Mouse (Mus musculus) ovary, adult 18-20 months (tissue): ENCODE results near the gene Otp.

Experiments used
- DNase-seq: peaks from one replicate; pipeline ENCODE4 v3.0.0; 2022; ENCODE audit warnings: low spot score, mixed read lengths

Gene Otp

GRCm38 (mm10) chr13:94873111-94874038 is 2.0 kb upstream of the Otp start:
- DNase-seq, result no peak

- DNase-seq, result no peak
These were observed 1.4 kb upstream of the Otp start for GRCm38 (mm10) chr13:94874039-94874425.

GRCm38 (mm10) chr13:94874656-94875395 is 576 bp upstream of the Otp start:
- DNase-seq, result no peak

- DNase-seq, result no peak
These were observed 1.1 kb downstream of the Otp start for GRCm38 (mm10) chr13:94876286-94877210.

DNA sequence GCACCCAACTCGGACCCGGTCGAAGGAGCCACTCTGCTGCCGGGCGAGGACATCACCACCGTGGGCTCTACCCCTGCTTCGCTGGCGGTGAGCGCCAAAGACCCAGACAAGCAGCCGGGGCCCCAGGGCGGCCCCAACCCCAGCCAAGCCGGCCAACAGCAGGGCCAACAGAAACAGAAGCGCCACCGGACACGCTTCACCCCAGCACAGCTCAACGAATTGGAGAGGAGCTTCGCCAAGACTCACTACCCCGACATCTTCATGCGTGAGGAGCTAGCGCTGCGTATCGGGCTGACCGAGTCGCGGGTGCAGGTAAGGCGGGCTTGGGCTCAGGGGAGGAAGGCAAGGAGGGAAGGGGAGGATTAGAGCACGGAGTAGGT is 1.8 kb downstream of the Otp start:
- no peak for DNase-seq

DNA sequence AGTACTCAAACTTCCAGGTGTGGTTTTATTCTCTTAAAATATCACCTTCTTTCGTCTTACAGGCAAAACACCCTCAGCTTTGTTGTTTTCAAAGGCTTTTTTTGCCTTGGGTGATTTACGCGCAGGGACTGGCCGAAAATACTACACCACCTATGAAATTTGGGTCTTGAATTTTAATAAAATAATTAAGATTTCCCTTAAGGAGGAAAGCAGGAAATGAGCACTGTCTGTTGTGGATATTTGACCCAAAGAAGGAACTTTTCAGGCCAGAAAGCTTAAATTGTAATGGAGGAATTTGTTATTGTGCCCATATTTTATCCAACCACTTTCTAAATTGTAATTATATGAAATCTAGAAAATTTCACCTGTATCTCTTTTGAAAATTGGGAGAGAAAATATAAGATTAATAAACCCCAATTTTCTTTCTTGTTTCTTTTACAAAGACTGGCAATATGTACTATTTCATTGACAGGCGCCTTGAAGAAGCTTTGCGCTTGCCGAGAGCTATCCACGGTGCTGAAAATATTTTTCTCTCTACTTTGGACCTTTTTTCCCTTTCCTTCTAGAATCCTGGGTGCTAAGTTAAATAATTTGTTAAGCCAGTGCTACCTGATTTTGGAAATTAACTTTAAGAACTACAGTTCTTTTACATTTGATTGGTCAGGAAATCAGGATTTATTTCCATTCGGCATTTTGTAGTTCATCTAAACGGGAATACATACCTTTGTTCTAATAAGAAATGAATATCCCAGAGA is 2.8 kb downstream of the Otp start:
- no peak for DNase-seq

GRCm38 (mm10) chr13:94881201-94881600 is 5.8 kb downstream of the Otp start:
- DNase-seq, result no peak

- no peak for DNase-seq
These were observed 6.8 kb downstream of the Otp start for GRCm38 (mm10) chr13:94882221-94882620.

DNA sequence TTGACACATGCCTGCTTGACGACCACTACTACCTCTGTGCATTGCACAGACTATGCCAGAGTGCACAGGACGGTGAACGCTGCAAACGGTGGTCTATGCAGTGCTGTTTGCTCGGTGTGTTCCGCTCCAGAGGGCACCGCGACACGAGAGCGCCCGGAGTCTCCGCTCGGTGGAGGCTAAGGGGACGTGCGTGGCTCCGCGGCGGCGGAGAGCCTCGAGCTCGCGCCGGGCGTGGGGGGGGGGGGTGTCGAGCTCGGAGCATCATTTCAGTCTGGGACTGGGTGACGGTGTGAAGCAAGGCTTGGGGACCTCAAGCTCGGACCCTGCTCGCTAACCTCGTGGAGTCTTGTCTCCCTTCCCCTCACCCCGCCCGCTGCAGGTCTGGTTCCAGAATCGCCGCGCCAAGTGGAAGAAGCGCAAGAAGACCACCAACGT is 7.3 kb downstream of the Otp start:
- DNase-seq, result no peak

DNA sequence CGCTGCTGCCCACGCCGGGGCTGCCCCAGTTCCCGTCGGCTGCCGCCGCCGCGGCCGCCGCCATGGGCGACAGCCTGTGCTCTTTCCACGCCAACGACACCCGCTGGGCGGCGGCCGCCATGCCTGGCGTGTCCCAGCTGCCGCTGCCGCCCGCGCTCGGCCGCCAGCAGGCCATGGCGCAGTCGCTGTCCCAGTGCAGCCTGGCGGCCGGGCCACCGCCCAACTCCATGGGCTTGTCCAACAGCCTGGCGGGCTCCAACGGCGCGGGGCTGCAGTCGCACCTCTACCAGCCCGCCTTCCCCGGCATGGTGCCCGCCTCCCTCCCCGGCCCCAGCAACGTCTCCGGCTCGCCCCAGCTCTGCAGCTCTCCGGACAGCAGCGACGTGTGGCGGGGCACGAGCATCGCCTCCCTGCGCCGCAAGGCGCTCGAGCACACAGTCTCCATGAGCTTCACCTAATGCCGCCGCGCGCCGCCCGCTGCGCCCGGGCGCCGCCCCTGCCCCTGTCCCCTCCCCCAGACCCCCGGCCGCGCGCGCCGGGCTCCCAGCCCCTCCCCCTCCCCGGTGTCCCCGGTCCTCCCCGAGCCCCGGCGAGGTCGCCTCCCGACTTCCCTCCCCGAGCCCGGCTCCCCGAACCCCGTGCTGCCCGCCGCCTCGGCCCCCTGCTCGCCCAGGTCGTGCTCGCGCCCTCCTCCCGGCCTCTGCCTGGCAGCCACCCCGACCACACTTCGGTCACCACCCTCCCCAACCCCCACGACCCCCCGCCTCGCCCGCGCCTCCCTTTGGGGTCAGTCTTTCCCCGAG is 8.0 kb downstream of the Otp start:
- no peak for DNase-seq

- no peak for DNase-seq
These were observed 8.9 kb downstream of the Otp start for GRCm38 (mm10) chr13:94883966-94884960.

GRCm38 (mm10) chr13:94885291-94886235 is 10.2 kb downstream of the Otp start:
- DNase-seq, result no peak

GRCm38 (mm10) chr13:94907841-94908240 is 32.4 kb downstream of the Otp start:
- no peak for DNase-seq

DNA sequence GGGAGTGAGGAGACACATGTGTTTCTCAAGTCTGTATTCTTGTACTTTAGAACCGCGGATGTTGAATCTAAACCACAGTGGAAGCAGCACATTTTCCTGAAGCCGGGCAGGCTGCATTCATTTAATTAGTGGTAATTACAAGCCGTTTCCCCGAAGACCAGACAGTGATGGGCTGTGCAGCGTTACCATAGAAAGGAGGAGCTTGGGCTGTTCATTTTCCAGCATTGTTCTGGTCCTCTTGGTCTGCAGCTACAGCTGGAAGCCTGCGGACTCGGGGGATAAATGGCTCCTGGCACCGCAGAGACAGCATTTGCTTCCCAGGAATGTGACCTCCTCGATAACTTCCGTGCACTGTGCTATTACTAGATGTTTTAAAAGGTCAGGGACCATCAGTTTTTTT is 37.6 kb downstream of the Otp start:
- DNase-seq, result no peak

DNA sequence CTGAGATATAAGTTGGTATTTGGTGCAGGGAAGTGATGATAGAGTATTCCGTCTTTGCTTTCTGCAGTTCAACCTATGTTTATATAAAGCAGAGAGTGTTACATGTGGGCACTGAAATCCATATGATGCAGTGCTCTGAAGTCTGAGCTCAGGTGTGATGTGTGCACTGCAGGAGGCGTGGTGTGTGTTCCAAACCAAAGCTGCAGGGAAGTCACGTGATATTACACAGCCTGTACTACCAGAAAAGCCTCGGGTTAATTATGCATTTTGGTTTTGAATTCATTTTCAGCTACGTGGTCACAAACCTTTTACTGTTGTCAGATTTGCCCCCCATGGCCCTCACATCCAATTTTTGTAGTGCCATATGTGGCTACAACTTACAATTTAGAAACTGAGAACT is 40.3 kb downstream of the Otp start:
- DNase-seq, result no peak

DNA sequence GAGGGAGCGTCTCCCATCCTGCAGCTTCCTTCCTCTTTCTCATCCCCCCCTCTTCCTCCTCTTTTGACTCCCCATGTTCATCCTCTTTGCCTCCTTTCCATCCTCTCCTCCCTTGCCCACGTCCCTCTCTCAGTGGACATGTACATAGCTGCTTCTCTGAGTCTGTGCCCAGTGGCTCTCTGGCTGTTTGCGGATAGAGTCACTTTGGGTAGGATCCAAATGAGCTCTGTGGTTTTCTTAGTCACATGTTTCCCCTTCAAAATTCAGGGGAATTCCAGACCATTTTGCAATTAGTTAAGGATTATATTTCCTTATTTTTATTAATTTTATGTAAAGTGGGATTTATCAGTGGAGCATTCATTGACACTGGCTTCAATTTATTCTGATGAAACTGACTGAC is 52.7 kb downstream of the Otp start:
- no peak for DNase-seq
